Mouse (Mus musculus): ENCODE measurements around the gene Hs1bp3. TPM values are rescaled to one million over a fixed set of nuclear protein-coding genes. Genes with fewer than 3 reads are reported as not detected.

Hs1bp3 gene
- polyA plus RNA-seq, 1 experiment from 2014 or later, result 11.1 TPM

Other genes starting within 250 kb of the Hs1bp3 start
- 49.7 and 55.8 TPM in 2 replicates for gene Ldah, start 105.3 kb upstream of the Hs1bp3 start, polyA plus RNA-seq (2014; fragmentation: Nextera tagmentation; extraction: Ambion mirVana)
- not detected in 2 replicates for gene Gdf7, start 11.5 kb upstream of the Hs1bp3 start, polyA plus RNA-seq (2014; fragmentation: Nextera tagmentation; extraction: Ambion mirVana)
- gene Rhob, start 186.6 kb downstream of the Hs1bp3 start, polyA plus RNA-seq (2014; fragmentation: Nextera tagmentation; extraction: Ambion mirVana), result 50.6 and 56.1 TPM in 2 replicates

Data from heart, embryonic 14.5 days (tissue).